Mouse (Mus musculus): ENCODE measurements at regions not wholly inside any gene's neighbourhood (a gene's known extent, or its start where the extent isn't known, plus 50 kb on each side); places are given as distances from the start of the nearest gene placed in this dataset.
A peak's percentile ranks its signal among the peaks of the same experiment; 100 is the strongest.

DNA sequence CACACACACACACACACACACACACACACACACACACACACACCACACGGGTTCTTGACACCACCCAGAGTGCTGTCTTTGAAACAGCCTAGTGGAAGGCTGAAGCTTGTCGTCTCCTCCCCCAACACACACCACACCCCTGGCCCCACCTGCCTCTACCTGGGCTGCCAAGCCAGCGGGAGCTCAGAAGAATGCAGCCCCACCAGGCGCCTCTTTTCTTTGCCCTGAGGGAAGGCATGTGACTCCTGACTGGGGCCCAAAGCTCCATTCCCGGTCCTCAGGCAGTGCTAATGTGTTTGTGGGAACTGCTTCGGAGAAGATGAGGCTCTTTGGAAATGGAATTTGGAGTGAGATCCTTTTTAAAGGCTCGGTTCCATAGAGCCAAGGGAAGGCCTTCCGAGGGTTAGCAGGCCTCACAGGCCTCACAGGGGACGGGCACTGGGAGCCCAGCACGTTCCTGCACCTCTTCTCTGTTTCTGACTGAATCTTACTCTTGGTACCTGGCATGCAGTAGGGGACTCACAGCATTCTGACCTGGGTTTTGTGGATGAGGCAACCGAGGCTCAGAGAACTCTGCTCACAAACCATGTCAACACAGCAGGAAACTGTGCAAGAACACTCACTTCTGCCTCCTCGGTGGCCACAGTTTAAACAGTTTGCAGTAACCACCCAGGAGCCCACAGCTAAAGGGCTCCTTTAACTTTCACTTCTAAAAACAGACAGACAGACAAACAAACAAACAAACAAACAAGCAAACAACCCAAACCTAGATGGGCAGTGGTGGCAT, 106.4 kb downstream of the Cd24a start:
- Histone ChIP-seq H3K4me3 (no peak overlapping the region), H3K27ac (no peak overlapping the region)
- no peak for TF ChIP-seq CTCF (conservative IDR thresholded peaks at IDR 0.05)
- no peak for DNase-seq (ENCODE audit: low spot score in 2 of 2)

DNA sequence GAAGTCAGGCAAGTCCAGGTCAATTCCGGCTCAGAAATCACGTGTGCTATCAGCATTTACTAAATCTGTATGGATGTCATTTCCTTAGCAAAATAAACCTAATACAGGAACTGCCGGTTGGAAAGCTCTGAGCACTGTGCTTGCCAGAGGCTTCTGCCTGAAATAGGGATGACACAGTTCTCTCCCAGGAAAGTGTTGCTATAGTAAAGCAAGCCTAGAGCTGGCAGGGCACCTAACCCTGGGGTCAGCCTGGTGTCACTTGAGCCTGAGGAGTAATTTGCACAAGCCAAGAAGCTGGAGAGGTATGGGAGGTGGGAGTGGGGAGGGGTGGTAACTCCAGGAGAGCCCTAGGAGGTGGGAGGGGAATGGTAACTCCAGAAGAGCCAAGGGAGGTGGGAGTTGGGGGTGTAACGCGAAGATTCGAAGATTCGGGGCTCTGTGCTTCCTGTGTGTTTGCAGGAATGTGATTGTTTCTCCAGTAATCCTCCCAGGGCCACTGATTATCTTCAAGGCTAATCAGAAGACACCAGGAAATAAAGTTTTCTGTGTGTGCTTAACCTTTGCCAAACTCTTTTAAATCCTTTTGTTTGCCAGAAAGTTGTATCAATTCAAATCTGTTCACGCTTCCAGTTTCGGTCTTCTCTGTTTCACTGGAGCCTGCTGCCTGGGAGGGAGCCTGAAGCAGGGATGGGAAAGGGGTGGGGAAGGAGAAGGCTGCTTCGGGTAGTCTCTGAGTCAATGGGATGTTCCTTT, 111.3 kb downstream of the Cd24a start:
- no peak overlapping the region; the same call in 1 of the 2 replicates for H3K4me3 ChIP-seq
- no peak overlapping the region for H3K27ac ChIP-seq
- TF ChIP-seq CTCF (conservative IDR thresholded peaks at IDR 0.05), result no peak
- DNase-seq (ENCODE audit: low spot score in 2 of 2), result no peak

DNA sequence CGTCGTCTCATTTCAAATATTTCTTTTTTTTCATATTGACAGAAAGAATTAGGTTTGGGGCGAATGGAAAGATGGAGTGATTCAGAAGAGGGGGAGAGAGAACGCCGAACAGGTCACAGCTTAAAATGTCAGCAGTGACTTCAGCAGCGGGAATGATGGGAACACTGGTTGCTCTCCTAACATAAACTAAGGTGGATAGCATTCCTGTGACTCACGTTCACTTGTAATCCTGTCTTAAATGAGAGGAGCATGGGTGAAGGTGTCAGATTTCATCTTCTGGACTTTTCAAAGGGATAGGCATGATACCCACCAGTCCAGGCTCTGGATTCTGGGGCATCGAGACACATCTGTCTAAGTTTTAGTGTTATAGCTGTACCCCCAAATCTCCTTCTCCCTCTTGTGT, 111.8 kb downstream of the Cd24a start:
- Histone ChIP-seq H3K27ac (no peak overlapping the region), H3K4me3 (no peak overlapping the region)
- no peak for DNase-seq (ENCODE audit: low spot score in 2 of 2)
- no peak for TF ChIP-seq CTCF (conservative IDR thresholded peaks at IDR 0.05)

DNA sequence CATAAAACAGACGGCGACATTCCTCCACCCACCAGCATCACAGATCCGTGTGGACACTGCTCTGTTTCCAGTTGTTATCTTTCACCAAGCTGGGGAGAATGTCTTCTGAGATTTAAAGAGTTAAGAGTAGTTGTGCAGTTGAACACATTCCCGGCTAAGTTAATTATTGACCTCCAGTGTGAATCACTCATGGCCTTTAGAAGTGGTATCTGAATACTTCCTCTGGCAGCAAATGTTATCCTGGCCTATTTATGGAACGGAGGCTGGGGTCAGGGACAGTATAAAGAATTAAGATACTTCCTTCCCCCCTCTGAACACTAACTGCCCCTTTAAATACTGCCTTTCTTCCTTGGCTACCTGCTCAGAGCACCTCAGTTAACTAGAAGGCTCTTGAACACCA, 115.9 kb downstream of the Cd24a start:
- DNase-seq (ENCODE audit: low spot score in 2 of 2), result no peak
- no peak for TF ChIP-seq CTCF (conservative IDR thresholded peaks at IDR 0.05)
- no peak overlapping the region for H3K4me3 ChIP-seq
- no peak overlapping the region for H3K27ac ChIP-seq

DNA sequence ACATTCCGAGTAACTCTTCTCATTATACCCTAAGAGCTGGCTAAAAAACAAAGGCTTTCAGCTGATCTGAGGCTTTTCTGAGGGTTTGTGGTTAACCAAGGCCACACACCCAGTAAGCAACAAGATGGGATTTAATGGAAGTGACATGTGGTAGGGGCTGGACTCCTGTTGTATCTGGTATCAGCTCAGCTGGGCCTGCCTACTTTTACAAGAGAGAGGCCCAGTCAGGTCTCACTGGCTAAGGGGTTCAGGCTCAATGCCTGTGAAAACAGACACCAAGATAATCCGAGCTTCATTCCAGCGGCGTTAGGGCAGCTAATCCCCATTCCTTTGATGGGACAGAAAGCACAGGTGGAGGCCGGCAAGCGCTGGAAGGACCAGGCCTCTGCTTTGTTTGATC, 116.4 kb downstream of the Cd24a start:
- DNase-seq (ENCODE audit: low spot score in 2 of 2), result no peak
- H3K4me3 ChIP-seq, result no peak overlapping the region
- TF ChIP-seq CTCF (conservative IDR thresholded peaks at IDR 0.05), result no peak
- no peak overlapping the region for H3K27ac ChIP-seq

DNA sequence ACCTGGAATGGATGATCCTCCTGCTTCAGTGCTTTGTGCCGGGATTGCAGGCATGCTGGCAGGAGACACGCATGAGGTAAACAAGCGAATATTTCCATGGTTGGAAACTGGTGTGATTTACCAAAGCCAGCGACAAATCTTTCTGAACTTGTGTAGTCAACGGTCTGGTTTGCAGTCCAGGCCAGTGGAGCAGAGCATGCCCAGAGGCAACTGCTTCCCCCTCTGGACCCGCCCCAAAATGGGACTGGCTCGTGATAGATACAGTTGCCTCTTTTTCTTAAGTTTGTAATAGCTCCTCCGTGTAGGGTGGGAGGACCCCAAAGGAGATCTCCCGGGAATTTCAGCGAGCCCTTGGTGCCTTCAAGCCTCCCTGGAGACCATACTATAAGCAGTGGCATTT, 117.4 kb downstream of the Cd24a start:
- Histone ChIP-seq H3K27ac (no peak overlapping the region), H3K4me3 (no peak overlapping the region)
- no peak for DNase-seq (ENCODE audit: low spot score in 2 of 2)
- no peak for TF ChIP-seq CTCF (conservative IDR thresholded peaks at IDR 0.05)

DNA sequence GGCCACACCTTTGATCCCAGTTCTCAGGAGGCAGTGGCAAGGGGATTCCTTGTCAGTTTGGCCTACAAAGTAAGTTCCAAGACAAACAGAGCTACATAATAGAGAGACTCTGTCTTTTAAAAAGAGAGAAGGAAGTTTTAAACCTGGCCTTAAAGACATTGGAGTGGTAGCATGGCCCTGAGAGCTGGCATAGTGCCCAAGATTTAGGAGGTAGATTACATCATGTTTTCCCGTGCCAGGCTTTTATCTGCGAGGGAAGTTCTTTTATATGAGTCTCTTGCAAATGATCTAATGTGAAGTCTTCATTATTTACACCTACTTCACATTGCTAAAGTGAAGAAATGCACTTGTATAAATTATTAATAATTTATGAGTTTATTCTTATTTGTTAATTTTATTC, 119.8 kb downstream of the Cd24a start:
- no peak for DNase-seq (ENCODE audit: low spot score in 2 of 2)
- Histone ChIP-seq H3K27ac (no peak overlapping the region), H3K4me3 (no peak overlapping the region)
- no peak for TF ChIP-seq CTCF (conservative IDR thresholded peaks at IDR 0.05)

DNA sequence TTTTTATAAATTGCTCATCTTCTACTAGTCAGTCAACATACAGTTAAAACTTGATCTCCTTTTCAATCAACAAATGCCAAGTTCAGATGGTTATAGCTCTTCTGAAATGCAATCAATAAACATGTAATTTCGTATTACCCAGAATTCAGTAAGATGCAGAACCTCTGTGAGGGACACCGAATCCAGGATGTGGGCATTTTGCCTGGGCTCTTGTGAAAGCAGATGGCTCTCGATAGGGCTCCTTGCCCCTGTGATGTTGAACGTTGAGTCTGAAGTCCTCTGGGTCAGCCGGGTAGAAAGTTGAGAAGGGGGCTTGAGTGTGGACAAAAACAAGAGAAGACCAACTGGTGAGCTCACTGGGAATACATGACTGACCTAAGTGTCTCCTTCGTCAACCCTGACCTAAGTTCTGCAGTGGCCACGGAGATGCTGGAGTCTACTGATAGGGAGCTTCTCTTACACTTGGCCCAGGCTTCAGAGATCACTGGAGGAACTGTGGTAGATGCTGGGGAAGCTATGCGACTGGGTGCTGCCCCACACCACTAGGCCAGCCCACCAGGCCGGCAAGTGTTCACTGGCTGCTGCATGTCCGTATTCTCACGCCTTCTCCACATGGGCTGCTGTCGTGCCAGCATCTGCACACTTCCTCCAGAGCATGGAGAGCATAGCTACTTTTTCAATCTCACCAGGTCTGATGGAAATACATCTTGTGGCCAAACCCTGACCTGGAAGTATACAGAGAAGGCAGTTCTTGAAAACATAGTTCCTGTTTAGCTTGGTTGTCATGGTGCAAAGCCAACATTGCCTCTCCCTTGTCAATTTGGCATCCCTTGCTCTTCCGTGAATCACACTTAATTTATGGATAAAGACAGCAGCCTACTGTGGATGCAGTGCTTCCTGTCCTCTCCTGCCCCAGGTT, 122.5 kb downstream of the Cd24a start:
- no peak for DNase-seq (ENCODE audit: low spot score in 2 of 2)
- Histone ChIP-seq H3K27ac (no peak overlapping the region), H3K4me3 (no peak overlapping the region)
- TF ChIP-seq CTCF (conservative IDR thresholded peaks at IDR 0.05), result no peak

DNA sequence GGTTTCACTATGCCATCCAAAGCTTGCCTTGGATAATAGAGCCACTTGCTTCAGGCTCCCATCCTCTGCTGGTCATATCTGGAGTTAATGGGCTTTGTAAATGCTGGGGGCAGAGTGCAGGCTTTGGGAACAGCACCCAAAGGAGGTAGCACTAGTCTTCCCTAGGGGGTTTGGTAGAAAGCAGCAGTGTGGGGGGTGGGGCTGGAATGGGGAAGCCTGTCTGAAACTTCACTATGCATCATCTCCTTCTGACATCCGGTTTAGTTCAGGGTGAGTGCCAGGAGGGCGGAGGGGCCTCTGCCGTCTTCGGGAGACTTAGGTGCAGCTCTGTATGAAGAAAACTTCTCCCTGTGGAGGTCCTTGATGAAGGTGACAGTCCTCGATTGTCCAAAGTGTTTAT, 124.8 kb downstream of the Cd24a start:
- Histone ChIP-seq H3K27ac (no peak overlapping the region), H3K4me3 (no peak overlapping the region)
- TF ChIP-seq CTCF (conservative IDR thresholded peaks at IDR 0.05), result no peak
- DNase-seq (ENCODE audit: low spot score in 2 of 2), result no peak

DNA sequence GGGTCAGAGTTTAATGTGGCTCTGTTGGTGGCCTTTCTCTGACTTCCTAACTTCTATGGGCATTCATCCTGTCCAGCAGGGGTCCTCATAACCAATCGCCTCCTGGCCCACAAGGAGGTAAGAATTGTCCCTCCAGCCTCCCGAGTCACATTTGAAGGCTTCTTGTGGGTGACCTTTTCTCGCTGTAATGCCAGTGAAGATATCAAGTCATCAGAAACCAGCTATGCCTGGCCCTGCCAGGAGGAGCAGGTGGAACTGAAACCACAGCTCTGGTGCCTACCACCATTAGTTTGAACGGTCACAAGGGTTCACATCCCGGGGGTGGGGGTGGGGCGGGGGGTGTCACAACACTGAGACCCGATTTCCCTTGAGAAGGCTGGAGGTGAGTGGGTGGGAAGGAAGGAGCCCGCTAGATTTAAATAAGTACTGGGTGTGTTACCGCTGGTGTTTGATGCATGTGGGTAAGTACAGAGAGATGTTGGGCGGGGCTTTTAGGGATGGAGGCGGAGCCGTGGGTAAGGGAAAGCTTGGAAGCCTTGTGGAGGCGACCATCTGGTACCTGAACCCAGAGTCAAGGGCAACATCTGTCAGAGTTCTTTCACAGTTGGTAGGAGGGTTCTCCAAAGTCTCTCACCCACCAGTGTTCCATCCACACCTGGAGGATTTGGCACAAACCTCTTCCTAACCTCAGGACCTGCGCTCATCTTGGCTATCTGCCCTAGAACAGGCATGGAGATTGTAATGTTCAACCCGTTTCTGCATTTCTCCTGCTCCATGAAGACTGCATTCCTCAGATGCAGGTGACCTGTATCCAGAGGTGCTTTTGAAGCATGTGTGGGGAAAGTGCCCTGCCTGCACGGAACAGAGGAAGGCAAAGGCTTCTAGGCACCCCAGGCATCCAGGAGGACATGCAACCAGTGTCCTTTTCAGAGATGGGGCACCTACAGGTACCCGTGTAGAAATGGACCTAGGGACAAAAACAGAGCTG, 128.2 kb downstream of the Cd24a start:
- no peak for DNase-seq (ENCODE audit: low spot score in 2 of 2)
- Histone ChIP-seq H3K27ac (no peak overlapping the region), H3K4me3 (no peak overlapping the region)
- peak; percentile 40; the same call in 1 of the 2 replicates for TF ChIP-seq CTCF (conservative IDR thresholded peaks at IDR 0.05)

DNA sequence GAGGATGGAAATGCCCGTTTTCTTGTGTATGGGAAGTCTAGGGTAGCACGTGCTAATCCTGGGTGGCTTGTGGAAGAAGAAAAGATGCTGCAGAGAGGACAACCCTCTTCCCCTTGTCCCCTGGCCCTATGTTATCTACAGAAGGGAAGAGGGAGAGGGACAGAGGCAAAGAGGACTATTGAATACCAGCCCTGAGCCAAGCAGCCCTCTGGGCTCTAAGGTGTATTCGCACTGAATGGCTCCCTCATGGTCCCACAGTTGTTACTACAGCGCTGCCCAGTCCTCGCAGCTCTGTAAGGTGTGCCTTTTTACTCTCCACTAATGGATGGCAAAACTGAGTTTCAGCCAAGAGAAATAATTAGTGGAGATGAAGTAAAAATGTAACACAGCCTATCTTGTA, 128.9 kb downstream of the Cd24a start:
- no peak for TF ChIP-seq CTCF (conservative IDR thresholded peaks at IDR 0.05)
- no peak for DNase-seq (ENCODE audit: low spot score in 2 of 2)

DNA sequence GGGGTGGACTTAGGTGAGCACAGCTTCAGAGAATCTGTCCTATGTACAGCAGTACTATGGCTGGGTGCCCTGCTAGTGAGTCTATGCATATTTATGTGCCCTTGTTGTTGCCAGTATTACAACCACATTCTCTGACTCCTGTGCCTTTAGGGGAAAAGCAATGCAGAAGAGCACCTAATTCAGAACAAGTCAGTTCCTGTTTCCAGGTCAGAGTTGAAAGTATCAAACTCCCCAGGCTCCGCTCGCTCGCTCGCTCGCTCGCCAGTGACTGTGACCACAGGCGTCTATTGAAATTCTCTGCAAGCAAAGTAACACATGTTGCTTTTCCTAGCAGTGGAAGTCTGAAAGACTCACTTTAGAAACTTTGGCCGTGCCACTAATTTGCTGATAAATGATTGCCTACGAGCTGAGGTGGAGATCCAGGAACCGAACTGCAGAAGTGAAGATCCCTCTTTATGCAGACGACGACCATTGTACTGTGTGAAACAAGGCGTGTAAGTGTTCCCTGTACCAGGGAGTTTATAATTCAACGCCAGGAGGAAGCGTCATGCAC, 129.8 kb downstream of the Cd24a start:
- TF ChIP-seq CTCF (conservative IDR thresholded peaks at IDR 0.05), result no peak
- no peak overlapping the region for H3K4me3 ChIP-seq
- DNase-seq (ENCODE audit: low spot score in 2 of 2), result no peak
- H3K27ac ChIP-seq, result no peak overlapping the region

More for the DNA sequence above, 128.9 kb downstream of the Cd24a start:
- Histone ChIP-seq H3K4me3 (no peak overlapping the region), H3K27ac (no peak overlapping the region)
